Mouse (Mus musculus) urinary bladder, postnatal 14 days (tissue): Measurements from ENCODE around the gene Map1b.

Experiments used
- DNase-seq: peaks from one replicate; pipeline ENCODE4 v3.0.0; 2021; ENCODE audit warnings: low spot score

Gene Map1b

DNA sequence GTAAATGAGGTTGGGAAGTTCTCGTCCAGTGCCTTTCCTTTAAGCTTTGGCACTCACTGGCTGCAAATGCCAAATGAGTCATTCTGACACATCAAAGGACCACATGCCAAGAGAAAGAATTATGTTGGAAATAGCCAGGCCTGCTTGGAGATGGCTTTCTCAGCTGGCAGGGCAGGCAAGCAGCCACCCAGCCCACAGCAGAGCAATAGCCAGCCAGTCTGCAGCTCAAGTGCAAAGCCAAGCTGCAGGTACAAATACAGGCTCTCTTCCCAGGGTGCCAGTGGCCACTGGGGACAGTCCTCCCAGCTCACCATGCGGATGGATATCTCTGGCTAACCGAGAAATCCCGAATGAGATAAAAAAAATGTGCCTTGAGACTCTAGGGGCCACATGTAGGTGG, 12.1 kb upstream of the Map1b start:
- DNase-seq: no peak

DNA sequence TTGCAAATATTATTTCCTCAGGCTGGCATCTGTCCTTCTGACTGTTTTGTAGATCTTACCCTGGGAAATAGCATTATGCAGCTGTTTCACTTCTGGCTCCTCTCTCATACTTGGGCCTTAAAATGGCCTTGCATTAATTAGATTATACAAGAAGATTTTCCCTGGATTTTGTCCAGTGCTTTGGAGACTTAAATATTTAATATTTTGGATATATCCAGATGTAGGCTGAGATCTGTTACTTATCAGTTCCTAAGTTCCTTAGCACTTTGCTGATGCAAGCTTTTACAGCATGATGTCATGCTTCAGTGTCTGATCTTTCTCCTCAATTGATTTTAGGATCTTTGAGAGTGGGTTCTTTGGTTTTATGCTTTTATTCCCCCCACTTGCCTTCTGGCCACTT, 11.6 kb upstream of the Map1b start:
- DNase-seq: no peak

DNA sequence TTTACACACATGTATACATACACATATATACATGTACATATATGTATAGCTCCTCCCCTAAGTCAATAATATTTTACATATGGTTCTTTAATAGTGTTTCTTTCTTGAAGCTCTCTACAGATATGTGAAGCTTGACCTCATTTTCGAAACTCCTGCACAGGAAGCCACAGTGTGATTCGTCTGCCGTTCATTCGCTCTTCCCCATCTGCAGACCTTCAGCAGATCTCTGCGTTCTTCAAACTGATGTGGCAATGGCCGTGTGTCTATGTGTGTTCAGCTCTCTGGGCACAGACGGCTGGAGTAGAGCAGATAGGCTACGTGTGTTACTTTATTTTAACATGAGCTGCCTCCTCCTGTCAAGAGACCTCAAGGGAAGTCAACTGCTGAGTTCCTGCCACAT, 9.2 kb upstream of the Map1b start:
- DNase-seq: no peak

DNA sequence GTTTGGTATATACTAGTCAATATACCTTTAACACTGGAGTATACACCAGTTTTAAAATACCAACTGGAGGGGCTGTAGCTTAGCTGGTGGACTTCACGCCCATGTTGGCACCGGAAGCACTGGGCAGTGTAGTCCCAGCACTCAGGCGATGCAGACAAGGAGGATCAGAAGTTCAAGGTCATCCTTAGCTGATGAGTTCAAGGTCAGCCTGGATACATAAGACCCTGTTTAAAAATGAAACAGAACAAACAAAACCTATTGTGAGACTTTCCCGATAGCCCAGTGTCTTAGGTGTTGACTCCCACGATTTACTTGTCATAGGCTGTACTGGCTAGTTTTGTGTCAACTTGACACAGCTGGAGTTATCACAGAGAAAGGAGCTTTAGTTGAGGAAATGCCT, 1.5 kb upstream of the Map1b start:
- no peak for DNase-seq

DNA sequence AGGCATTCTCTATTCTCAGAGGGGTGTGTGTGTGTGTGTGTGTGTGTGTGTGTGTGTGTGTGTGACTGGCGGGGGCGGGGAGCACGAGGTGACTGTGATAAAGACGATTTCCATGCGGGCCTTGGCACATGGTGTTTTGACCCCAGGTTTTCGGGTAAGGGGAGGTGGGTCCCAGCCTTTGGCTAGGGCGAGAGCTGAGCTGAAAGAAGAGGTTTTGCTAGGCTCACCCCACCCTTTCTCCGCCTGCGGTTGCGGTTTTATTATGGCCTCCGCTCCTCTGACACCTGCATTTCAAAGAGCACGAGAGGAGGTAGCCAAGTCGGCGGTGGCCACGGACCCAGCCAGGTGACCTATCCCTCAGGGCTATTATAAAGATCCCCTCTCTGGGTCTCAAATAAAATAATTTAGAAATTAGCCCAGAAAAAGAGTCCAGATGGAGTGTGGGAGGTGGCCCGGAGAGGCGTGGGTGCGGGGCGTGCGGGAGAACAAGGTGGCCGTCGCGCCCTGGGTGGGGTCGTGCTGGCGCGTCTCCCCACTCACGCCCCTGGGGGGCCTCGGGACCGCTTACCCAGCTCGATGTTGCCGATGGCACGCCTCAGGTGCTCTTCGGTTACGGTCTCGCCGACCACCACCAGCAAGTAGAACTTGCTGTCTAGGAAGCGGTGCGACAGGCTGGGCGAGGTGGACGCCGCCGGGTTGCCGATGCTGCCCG, 448 bp downstream of the Map1b start:
- DNase-seq: peak; percentile 13

DNA sequence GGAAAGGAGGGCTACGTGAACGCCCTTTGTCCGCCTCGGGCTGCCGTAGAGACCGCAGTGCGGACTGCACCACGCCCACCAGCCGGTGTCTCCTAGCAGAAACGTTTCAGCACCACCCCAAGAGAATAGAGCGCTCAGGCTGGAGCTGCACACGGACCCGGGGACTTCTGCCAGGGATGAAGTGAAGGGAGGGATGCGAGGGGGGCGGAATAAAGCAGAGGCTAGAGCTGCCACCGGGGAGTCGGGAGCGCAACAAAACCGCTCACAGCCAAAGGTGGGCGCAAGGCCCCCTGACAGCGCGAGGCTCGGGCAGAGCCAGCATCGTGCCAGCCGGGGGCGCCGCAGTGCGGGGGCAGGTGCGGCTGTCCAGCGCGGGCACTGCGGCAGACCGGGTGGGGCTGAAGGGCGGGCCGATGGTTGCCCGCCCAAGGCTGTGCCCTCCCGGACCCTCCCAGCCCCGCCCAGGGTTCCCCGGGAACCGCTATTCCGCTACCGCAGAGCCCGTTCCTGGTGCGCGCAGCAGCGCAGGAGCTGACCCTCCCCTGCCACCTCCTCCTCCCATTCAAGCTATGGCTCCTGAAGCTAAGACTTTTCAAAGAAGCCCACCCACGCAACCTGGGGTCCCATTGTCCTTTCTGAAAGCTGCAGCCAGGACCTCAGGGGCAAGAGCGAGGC, 1.3 kb downstream of the Map1b start:
- DNase-seq: peak; percentile 80

DNA sequence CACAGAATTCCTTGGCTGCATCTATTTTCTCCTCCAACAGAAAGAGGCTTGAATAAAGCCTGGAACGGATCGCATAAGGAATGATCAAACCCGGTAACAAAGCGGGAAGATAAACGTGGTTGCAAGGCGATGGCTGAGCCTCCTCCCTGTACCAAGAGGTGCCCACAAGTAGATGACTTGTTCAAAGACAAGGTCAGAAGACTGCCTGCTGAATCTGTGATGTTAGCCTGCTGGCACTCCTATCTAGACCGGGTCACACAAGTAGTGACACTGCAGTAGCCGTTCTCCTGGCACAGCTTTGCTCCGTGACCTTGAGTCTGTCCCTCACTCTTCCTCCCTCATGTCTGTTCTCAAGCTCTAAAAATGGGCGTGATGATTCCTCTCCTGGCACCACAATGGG, 2.4 kb downstream of the Map1b start:
- DNase-seq: no peak

DNA sequence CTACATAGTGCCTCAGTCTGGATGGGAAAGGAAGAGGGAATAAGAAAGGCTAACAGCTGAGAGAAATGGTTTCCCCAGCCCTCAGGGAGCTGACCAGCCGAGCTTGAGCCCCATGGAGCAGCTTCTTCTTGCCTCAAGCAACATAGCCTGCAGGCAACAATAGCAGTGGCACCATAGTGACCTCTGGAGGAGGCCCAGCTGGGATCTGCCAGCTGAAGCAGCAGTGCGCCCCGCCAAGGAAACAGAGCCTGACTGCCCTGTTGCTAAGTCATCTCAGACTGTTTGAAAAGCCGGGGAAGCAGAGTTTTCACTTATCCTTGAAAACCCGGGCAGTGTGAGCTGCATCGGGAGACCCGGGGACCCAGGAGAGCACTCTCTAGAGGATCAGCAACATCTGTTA, 3.2 kb downstream of the Map1b start:
- DNase-seq: peak; percentile 50

DNA sequence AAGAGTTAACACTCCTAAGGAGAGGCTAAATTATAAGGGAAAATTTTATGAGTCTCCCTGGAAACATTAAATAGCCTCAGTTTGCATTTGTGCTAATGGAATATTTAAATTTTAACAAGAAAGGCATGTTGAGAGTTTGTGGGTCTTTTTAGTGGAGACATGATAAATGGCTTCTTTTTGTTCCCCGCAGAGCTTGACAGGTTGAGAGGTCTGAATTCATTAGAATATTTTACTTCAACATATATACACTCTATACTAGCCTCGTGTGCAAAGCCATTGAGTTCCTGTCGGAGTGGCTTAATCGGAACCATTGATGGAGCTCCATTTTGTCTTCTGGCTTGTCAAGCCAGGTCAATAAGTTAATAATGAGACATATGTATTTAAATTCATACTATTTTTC, 6.4 kb downstream of the Map1b start:
- DNase-seq: no peak

DNA sequence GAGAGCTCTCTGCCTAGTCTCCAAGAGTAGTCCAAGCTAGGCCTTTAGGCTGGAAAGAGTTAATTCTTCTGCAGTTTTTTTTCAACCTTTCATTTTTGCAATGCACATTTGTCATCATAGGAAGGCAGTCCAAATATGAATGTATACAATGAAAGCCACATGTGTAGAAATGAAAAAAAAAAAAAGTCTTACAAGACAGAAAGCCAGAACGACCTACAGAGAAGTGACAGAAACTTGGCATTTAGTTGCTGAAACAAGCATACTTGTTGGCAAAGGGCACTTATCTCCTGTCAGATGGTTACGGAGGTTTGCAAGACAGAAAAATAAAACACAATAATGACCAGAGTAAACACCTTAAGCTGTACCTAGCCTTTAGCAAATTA, 9.8 kb downstream of the Map1b start:
- no peak for DNase-seq

DNA sequence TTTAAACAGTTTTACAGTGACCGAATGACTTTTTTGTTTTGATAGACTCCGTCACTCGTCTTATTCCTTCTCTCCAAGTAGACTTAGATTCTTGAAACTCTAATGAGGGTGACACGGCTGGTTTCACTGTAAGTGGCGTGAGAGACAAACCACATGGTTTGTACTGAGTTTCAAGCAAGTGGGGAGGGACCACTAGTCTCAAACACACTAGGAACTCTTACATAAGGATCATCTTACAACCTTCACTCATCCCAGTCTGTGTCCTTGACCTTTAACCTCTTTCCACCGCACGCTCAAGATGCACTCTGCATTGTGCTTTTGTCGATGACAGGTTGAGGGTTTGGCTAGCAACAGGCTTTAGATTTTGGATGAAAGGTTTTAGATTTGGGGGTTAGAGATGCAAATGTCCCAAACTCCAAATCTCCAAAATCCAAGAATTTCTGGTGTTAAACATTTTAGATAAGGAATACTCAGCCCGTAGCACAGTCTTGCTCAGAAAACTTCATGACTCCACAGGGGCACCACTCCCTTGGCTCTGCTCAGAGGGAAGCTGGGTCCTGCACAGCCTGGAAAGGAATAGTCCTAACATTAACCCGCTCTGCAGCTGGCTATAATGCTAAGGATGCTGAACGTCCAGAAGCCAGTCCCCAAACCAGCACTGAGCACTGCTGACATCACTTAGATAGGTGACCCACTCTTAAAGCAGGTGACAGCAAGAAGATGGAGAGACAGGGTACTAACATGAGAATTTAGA, 10.3 kb downstream of the Map1b start:
- DNase-seq: no peak

DNA sequence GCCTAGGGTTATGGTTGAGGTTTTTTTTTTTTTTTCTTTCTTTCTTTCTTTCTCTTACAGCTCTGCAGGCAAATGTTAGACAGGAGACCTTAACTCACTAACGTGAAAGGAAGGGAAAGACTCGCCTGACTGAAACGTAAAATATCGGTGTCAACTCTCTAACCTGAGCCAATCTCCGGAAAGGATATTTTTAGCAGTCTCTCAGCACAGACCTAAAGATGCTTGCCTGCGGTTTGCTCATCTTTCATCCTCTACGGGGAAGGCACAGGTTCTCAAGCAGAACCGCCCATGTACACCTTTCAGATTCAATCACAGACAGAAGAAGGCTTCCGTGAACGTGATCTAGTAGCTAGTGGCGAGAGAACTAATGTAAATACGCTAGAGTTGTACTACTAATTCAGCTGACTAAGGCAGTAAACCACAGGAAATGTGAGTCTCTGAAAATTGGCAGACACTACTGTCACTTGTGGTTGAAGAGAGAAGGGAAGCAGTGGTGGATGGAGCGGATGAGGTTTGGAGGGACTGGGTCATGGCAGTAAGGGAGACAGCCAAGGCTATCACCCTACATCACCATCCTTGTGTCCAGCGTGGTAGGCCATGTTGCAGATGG, 12.9 kb downstream of the Map1b start:
- no peak for DNase-seq

DNA sequence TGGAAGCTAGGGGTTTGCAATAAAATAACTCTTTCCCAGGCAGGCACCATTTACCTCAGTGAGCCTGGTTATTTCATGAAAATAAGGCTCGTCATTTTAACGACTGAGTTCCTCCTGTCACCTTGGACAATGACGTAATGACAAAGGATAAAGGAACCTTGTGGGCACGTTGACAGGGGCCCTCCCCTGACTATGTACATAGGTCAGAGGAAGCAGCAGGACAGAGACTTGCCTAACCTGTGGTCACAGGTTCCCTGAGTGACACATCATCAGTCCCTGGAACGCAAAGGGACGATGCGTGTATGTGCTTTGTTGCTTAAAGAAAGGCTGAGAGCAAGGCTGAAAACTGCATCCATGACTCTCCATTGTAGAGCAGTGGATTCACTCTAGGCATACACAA, 13.4 kb downstream of the Map1b start:
- DNase-seq: no peak

DNA sequence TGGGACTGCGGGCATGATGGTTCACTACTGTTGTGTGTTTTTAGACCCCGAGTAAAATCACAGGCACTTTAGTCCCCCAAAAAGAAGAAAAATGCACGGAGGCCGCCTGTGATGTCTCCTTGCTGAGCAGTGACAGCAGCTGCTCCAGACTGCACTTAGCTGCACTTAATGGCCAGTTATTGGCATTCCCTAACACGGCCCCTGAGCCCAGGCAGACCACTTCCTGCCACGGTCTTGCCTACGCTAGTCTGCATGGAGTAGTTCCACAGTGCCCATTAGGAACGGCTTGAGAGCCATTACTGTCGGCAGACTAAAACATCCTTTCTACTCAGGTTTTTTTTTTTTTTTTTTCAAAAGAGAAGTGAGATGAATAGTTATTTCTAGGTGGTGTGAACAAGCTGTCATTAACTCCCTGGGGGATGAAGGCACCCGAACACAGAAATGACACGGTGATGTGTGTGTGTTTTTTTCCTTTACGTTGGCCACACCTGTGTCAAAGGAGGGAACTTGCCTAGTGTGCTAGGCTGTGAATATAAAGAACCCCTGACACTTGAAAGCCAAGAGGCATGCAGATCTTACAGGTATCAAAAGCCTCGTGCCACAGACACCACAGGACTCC, 14.1 kb downstream of the Map1b start:
- DNase-seq: no peak

DNA sequence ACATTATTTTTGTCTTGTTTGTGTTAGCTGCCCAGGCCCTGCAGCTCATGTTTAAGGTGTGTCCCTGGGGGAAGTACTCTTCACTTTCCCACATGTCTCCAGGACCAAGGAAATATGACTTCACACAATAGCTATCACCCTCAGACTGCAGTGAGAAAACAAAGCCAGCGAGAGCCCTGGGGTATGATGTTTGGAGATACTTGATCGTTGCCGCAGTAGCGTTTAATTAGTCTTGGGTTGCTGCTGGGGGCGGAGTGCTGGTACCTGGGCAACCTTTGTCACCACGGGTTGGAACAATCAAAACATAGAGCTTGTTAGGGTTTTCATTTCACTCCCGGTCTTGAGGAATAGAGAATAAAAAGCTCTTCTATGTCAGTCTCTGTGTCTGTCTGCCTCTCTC, 14.9 kb downstream of the Map1b start:
- no peak for DNase-seq

DNA sequence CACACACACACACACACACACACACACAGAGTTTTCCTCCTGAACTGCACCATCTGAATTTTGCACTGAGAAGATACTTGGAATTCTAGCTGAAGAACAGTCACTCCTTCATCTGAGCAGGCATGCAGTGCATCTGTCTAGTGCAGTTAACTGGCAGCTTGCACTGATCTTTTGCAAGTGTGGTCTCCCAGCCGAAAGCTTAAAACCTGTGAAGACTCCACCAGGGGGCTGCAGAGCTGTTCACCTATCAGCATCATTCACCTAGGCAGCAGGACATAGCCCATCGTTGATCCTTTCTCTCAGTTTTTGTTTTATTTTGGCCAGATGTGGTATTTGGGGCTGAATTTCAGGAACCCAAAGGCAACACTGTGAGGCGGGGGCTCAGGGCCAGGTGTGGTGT, 15.7 kb downstream of the Map1b start:
- no peak for DNase-seq

DNA sequence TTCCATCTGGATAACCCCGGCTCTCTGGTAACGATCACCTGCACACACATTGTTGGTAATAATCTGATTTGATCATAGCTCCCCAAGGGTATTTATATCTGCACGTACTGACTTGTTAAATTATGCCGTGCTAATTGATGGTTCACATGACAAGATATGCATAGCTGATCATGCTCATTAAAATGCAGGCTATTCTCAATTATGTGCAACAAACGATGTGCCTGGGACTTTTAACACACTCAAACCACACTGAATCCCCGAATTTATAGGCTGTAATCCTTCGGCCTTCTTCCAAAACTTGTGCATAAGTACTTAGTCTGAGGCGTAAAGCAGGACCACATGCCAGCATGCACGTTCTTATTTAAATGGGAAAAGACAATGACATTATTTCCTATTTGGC, 16.6 kb downstream of the Map1b start:
- no peak for DNase-seq

DNA sequence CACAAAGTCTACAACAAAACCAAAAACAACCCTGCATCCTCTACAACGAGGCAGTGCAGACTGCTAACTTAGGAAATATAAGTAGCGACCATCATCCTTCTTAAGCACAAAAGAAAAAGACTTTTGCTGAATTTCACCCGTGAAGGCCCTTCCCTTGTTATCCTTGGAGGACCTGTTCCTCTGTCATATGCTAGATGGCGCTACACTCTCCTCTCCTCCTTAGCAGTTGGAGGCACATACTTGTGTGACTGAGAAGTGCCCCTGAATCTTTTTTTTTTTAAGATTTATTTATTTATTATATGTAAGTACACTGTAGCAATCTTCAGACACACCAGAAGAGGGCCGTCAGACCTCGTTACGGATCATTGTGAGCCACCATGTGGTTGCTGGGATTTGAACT, 20.2 kb downstream of the Map1b start:
- no peak for DNase-seq

DNA sequence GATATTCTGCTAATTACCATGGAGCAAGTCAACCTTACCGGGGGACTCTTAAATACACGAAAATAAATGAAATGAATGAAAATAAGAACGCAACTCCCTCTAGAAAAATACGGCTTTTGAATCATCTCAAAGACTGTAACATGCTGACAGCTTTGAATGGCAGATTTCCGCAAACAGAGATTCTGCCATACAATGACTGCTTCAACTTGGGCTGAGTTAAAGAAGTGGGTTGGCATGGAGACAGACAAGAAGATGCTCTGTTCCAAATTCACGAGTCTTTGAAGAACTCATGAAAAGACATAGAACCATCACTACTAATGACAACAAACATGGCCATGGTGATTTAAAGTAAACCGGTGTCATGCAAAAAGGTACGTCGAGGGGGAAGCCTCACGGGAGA, 21.9 kb downstream of the Map1b start:
- DNase-seq: no peak

DNA sequence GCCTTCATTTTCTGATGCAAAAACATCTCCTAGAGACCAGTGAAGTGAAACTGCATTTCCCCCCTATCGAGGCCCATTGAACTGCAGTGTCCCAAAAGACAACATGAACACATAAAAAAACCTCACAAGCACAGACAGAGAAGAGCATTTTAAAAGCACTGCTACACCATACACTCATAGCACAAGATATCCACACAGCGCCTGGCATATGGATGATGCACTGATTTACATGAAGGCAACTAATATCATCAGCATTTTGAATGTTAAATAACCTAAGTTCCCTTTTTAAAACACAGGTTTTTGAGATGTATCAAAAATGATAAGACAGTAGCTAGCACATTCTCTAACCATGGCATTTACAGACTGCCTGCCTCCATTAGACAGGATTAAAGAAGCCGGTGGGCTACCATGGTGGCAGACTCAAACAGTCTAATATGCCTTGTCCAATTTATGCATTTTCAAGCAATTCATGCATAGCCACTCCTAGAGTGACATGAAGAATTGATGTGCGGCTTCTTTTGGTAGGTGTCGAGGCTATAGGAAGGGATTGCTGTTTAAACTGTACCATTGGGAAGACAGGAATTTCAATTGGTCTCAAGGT, 22.9 kb downstream of the Map1b start:
- no peak for DNase-seq

DNA sequence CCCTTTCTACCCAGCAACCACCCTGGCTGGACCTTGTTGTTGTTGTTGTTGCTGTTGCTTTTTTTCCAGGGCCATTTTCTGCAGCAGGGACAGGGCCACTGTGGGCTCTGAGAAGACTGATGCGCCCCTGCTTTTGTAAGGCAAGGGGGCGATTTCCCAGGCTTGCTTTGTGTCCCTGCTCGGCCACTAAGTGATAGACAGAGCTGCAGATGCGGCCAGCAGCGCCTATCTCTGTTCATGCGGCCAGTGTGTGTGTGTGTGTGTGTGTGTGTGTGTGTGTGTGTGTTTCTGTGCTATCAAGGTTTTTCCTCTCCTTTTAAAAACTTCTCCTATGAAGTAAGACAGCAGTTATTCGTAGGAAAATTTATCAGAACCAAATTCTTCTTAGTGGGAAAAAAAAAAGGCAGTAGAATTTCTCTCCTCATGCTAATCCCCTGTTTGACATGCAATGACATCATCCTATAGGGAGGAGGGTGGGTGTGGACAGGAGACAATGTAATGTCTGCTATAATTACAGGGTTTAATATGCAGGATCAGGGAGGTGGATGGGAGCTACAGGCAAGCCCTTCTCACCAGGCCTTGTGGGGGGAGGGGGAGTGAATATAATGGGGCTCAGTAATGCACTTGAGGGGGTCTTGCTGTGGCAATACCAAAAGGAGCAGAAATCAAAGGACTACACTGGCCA, 23.6 kb downstream of the Map1b start:
- DNase-seq: no peak

DNA sequence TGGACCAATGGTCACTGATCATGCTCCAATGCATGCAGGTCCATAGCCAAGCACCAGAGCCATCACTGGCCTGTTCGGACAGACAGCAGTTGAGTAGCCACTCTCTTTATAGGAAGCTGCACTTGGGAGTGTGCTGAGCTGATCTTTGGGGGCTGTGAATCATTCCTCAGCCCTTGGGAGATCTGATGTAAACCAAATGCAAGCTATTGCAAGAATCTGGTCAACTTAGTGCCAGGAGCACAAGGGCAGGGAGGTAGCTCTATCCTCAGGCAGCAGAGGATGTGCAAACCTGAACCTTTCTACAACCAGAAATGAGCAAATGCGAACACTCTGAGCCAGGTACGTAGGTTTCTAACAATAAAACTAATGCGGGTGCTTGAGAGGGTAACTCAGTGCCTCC, 26.3 kb downstream of the Map1b start:
- no peak for DNase-seq
